Mouse (Mus musculus): ENCODE measurements around the gene Dguok. TPM values are rescaled to one million over a fixed set of nuclear protein-coding genes. Genes with fewer than 3 reads are reported as not detected.

The Dguok gene
- total and polyA plus RNA-seq, 3 experiments = 8.7 to 16.7 (median 11.5) TPM

DNA sequence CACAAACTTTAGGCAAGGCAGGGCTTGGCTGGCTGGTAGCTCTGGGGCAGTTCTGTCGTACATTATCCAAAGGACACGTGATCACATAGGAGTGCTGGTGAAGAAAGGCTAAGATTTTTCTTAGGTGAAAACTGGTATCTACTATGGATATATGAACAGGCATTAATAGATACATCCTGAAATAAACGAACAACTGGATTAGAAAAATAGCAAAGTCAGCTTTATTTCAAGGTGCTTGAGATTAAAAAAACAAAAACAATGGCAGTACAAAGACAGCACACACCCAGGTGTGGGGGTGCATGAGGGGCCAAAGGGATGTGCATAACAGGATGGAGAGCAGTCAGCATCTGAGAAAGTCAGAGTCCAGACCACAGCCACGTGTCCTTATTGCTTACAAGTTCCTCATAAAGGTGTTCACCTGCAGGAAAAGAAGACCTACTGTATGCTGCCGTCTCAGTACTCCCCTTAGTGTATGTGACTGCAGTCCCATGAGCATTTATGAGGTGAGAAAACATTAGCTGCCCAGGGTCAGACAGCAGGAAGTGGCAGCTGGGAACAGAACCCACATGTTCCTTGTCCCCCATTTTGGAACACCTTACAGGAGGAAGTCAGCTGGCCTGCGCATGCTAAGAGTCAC is 26.6 kb downstream of the Dguok start:
- Histone ChIP-seq H3K27ac (ENCODE audit: insufficient read depth, low read depth) (no peak overlapping the region), H3K27me3 (replicated peaks) (no peaks in the 10 kb centered on the region), H3K9ac (ENCODE audit: insufficient read depth, low read depth) (no peak overlapping the region), H3K4me2 (ENCODE audit: insufficient read depth, low read depth, poor library complexity, severe bottlenecking) (no peak overlapping the region), H3K36me3 (replicated peaks in 1 of 2; ENCODE audit: control insufficient read depth in 1 of 2, insufficient read depth in 1 of 2, low read length in 1 of 2) (peaks cover 19 to 47% of the 10 kb centered on the region in 2 experiments), H3K4me3 (replicated peaks in 1 of 3; ENCODE audit: low read depth in 2 of 3, low read length in 2 of 3, poor library complexity in 1 of 3) (no peak overlapping the region), H3K9me3 (replicated peaks; ENCODE audit: low read length) (no peaks in the 10 kb centered on the region), H3K4me1 (ENCODE audit: control insufficient read depth in 1 of 2, insufficient read depth in 2 of 2) (peaks cover 19 to 70% of the 10 kb centered on the region in 2 experiments), H3K79me2 (replicated peaks; ENCODE audit: control insufficient read depth, extremely low read depth, insufficient read depth, poor library complexity, severe bottlenecking) (no peaks in the 10 kb centered on the region)
- in situ Hi-C loops (cut with MboI; ENCODE audit: low pct_ligation_motif_present, low pct_unique_long_range_greater_than_20kb, low sequenced_read_pairs) = no loop called here
- TF ChIP-seq MAFK (IDR thresholded peaks at IDR 0.05; ENCODE audit: insufficient replicate concordance, low read length) (peak; percentile 73; the same call in 1 of the 2 replicates), JUND (conservative IDR thresholded peaks at IDR 0.05; ENCODE audit: low read depth, low read length) (no peak)
- dilution Hi-C loops (cut with MboI; ENCODE audit: extremely low pct_ligation_motif_present, extremely low pct_unique_long_range_greater_than_20kb, low sequenced_read_pairs) = no loop called here
- no peak for DNase-seq (ENCODE audit: extremely low read depth)

DNA sequence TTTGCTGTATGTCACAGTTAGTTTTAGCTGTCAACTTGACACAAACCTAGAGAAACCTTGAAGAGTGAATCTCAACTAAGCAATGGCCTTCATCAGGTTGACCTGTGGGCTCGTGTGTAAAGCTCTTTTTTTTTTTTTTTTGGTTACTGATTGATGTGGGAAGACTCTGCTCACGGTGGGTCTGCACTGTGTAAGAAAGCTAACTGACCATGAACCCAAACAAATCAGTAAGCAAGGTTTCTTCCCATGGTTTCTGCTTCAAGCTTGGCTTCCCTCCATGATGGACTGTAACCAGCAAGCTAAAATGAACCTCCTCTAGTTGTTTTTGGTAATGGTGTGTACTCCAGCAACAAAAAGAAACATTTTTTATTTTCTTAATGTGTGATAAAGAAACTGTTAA is 27.6 kb downstream of the Dguok start:
- no peak for DNase-seq (ENCODE audit: extremely low read depth)
- H3K27me3 ChIP-seq (replicated peaks) = no peaks in the 10 kb centered on the region
- in situ Hi-C loops (cut with MboI; ENCODE audit: low pct_ligation_motif_present, low pct_unique_long_range_greater_than_20kb, low sequenced_read_pairs) (no loop called here), dilution Hi-C loops (cut with MboI; ENCODE audit: extremely low pct_ligation_motif_present, extremely low pct_unique_long_range_greater_than_20kb, low sequenced_read_pairs) (no loop called here)
- H3K4me2 ChIP-seq (ENCODE audit: insufficient read depth, low read depth, poor library complexity, severe bottlenecking) = no peak overlapping the region
- peaks cover 19 to 66% of the 10 kb centered on the region in 2 experiments for H3K4me1 ChIP-seq (ENCODE audit: control insufficient read depth in 1 of 2, insufficient read depth in 2 of 2)
- TF ChIP-seq SMC3 (IDR thresholded peaks at IDR 0.05; ENCODE audit: low read depth, low read length) = no peak
- TF ChIP-seq RCOR1 (conservative IDR thresholded peaks at IDR 0.05; ENCODE audit: low read depth, low read length) = no peak
- TF ChIP-seq CTCF (conservative IDR thresholded peaks at IDR 0.05 in 1 of 2, IDR thresholded peaks at IDR 0.05 in 1 of 2; ENCODE audit: low read depth in 2 of 2, low read length in 2 of 2) = no peak
- no peak for TF ChIP-seq CHD2 (IDR thresholded peaks at IDR 0.05; ENCODE audit: low read length)
- TF ChIP-seq CHD1 (IDR thresholded peaks at IDR 0.05; ENCODE audit: low read depth, low read length) = no peak
- H3K27ac ChIP-seq (ENCODE audit: insufficient read depth, low read depth) = no peak overlapping the region
- H3K36me3 ChIP-seq (replicated peaks in 1 of 2; ENCODE audit: control insufficient read depth in 1 of 2, insufficient read depth in 1 of 2, low read length in 1 of 2) = peaks cover 16 to 38% of the 10 kb centered on the region in 2 experiments
- H3K9me3 ChIP-seq (replicated peaks; ENCODE audit: low read length) = no peaks in the 10 kb centered on the region
- H3K9ac ChIP-seq (ENCODE audit: insufficient read depth, low read depth) = no peak overlapping the region
- H3K79me2 ChIP-seq (replicated peaks; ENCODE audit: control insufficient read depth, extremely low read depth, insufficient read depth, poor library complexity, severe bottlenecking) = no peaks in the 10 kb centered on the region
- no peak overlapping the region for H3K4me3 ChIP-seq (replicated peaks in 1 of 3; ENCODE audit: low read depth in 2 of 3, low read length in 2 of 3, poor library complexity in 1 of 3)

DNA sequence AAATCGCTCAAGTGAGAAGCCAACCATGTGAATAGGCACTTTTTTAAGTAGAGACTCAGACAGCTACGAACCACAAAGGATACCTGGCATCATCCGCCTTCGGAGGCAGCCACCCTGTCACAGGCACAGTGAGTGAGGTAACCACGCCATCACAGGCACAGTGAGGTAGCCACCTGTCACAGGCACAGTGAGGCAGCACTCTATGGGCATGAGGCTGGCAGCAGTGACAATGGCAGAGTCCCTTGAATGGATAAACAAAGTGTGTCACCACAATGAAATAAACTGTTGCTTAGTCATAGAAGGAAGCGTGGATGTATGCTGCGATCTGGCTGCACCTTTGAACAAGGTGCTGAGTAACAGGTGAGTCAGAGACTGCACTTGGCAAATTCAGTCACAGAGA is 28.1 kb downstream of the Dguok start:
- dilution Hi-C loops (cut with MboI; ENCODE audit: extremely low pct_ligation_motif_present, extremely low pct_unique_long_range_greater_than_20kb, low sequenced_read_pairs) = no loop called here
- Histone ChIP-seq H3K9ac (ENCODE audit: insufficient read depth, low read depth) (no peak overlapping the region), H3K27me3 (replicated peaks) (no peaks in the 10 kb centered on the region), H3K27ac (ENCODE audit: insufficient read depth, low read depth) (no peak overlapping the region), H3K36me3 (replicated peaks in 1 of 2; ENCODE audit: control insufficient read depth in 1 of 2, insufficient read depth in 1 of 2, low read length in 1 of 2) (peaks cover 16 to 35% of the 10 kb centered on the region in 2 experiments), H3K4me1 (ENCODE audit: control insufficient read depth in 1 of 2, insufficient read depth in 2 of 2) (peaks cover 17 to 63% of the 10 kb centered on the region in 2 experiments), H3K4me2 (ENCODE audit: insufficient read depth, low read depth, poor library complexity, severe bottlenecking) (no peak overlapping the region), H3K4me3 (replicated peaks in 1 of 3; ENCODE audit: low read depth in 2 of 3, low read length in 2 of 3, poor library complexity in 1 of 3) (no peak overlapping the region), H3K9me3 (replicated peaks; ENCODE audit: low read length) (no peaks in the 10 kb centered on the region), H3K79me2 (replicated peaks; ENCODE audit: control insufficient read depth, extremely low read depth, insufficient read depth, poor library complexity, severe bottlenecking) (no peaks in the 10 kb centered on the region)
- DNase-seq (ENCODE audit: extremely low read depth) = no peak
- in situ Hi-C loops (cut with MboI; ENCODE audit: low pct_ligation_motif_present, low pct_unique_long_range_greater_than_20kb, low sequenced_read_pairs) = no loop called here
- TF ChIP-seq MYC (IDR thresholded peaks at IDR 0.05; ENCODE audit: low read depth, low read length) = no peak
- TF ChIP-seq JUN (IDR thresholded peaks at IDR 0.05; ENCODE audit: insufficient read depth, low read depth, low read length) = no peak
- no peak for TF ChIP-seq ELF1 (IDR thresholded peaks at IDR 0.05; ENCODE audit: low read depth, low read length)
- no peak for TF ChIP-seq USF2 (conservative IDR thresholded peaks at IDR 0.05; ENCODE audit: low read depth, low read length)
- no peak for TF ChIP-seq MEF2A (IDR thresholded peaks at IDR 0.05; ENCODE audit: borderline replicate concordance, low read depth, low read length)
- TF ChIP-seq BHLHE40 (IDR thresholded peaks at IDR 0.05; ENCODE audit: low read depth, low read length) = no peak

Measured in CH12.LX (cell line).